In the genomic region with DNA sequence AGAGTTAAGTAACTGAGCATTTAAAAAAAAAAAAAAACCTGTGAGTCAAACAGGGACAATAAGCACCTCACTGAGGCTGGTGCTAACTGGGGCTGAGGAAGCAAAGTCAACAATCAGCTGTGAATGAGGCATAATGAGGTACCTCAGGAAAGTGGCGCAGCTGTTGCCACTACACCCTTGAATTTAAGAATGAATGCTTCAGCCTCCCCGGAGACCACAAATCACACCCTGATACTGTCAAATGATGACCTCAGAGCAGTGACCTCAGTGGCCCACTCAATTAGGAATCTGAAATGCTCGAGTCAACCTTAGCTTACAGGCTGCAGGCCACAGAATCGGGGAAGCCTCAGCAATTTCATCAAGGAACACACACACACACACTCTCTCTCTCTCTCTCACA, we compare ENCODE assay signal across 8 mouse cellular contexts. TPM values are rescaled to one million over a fixed set of nuclear protein-coding genes. Genes with fewer than 3 reads are reported as not detected.
DNase-seq lines count a peak whose midpoint lies in the region; ATAC-seq and TF ChIP-seq lines count a peak whose summit lies in the region.

No protein-coding gene starts in this region.

- no peak for TF ChIP-seq CTCF in gastrocnemius, adult 2 months (IDR thresholded peaks at IDR 0.05)

- H3K36me3 ChIP-seq in embryonic facial prominence, embryonic 10.5 days (replicated peaks): peaks cover 33% of the 10 kb centered on the region
- H3K36me3 ChIP-seq in hindbrain, embryonic 12.5 days: peaks cover 26% of the 10 kb centered on the region
- peaks cover 36% of the 10 kb centered on the region for H3K36me3 ChIP-seq in limb, embryonic 13.5 days

- intact Hi-C loops in gastrocnemius, adult 2 months (cut with DNase I): loop anchor here (2.0 to 10.0 kb wide), 5 partner anchors 47 to 373 kb away; no protein-coding TSS in a partner anchor

- peak overlapping the region; percentile 78 for H3K27ac ChIP-seq in gastrocnemius, adult 2 months
- H3K27ac ChIP-seq in embryonic facial prominence, embryonic 10.5 days (replicated peaks): no peak overlapping the region; the same call in 1 of the 2 replicates
- H3K27ac ChIP-seq in hindbrain, embryonic 12.5 days: peak overlapping the region; percentile 97
- peak overlapping the region; percentile 44; the same call in 1 of the 2 replicates for H3K27ac ChIP-seq in limb, embryonic 13.5 days

- 0 out of 2 replicates have a peak, but pooled peaks have one; percentile 13 for ATAC-seq in hindbrain, embryonic 12.5 days (ENCODE audit: low FRiP score)
- ATAC-seq in limb, embryonic 13.5 days (ENCODE audit: low FRiP score, low read depth): no peak
- peak; percentile 32 for ATAC-seq in neutrophil, adult 5-6 weeks (ENCODE audit: extremely low read depth, insufficient number of reproducible peaks, low FRiP score, poor library complexity, severe bottlenecking)

- no peak for DNase-seq in gastrocnemius, adult 2 months
- no peak for DNase-seq in gastrocnemius, postnatal 4 days (ENCODE audit: low spot score in 2 of 2)
- DNase-seq in embryonic facial prominence, embryonic 10.5 days (ENCODE audit: low spot score): peak; percentile 31
- DNase-seq in spleen, postnatal 14 days (ENCODE audit: low spot score in 2 of 2): no peak
- no peak for DNase-seq in adrenal gland, postnatal 36 days

- H3K4me1 ChIP-seq in embryonic facial prominence, embryonic 10.5 days: peaks cover 38% of the 10 kb centered on the region
- peaks cover 42% of the 10 kb centered on the region for H3K4me1 ChIP-seq in hindbrain, embryonic 12.5 days
- peaks cover 37% of the 10 kb centered on the region for H3K4me1 ChIP-seq in limb, embryonic 13.5 days

- no peaks in the 10 kb centered on the region for H3K9me3 ChIP-seq in embryonic facial prominence, embryonic 10.5 days
- no peaks in the 10 kb centered on the region for H3K9me3 ChIP-seq in hindbrain, embryonic 12.5 days (replicated peaks)
- H3K9me3 ChIP-seq in limb, embryonic 13.5 days: no peaks in the 10 kb centered on the region

- H3K4me2 ChIP-seq in hindbrain, embryonic 12.5 days (replicated peaks): peak overlapping the region; percentile 68
- H3K4me2 ChIP-seq in limb, embryonic 13.5 days (replicated peaks): peak overlapping the region; percentile 78

- H3K4me3 ChIP-seq in gastrocnemius, adult 2 months: peak overlapping the region; percentile 97
- peak overlapping the region; percentile 83 for H3K4me3 ChIP-seq in embryonic facial prominence, embryonic 10.5 days
- peak overlapping the region; percentile 56 for H3K4me3 ChIP-seq in hindbrain, embryonic 12.5 days
- peak overlapping the region; percentile 88 for H3K4me3 ChIP-seq in limb, embryonic 13.5 days

- peak overlapping the region; percentile 94 for H3K9ac ChIP-seq in hindbrain, embryonic 12.5 days
- H3K9ac ChIP-seq in limb, embryonic 13.5 days: peak overlapping the region; percentile 54

- no peaks in the 10 kb centered on the region for H3K27me3 ChIP-seq in embryonic facial prominence, embryonic 10.5 days (replicated peaks; ENCODE audit: low read depth, poor library complexity, severe bottlenecking)
- H3K27me3 ChIP-seq in hindbrain, embryonic 12.5 days: no peaks in the 10 kb centered on the region
- no peaks in the 10 kb centered on the region for H3K27me3 ChIP-seq in limb, embryonic 13.5 days

- 17% methylated on average over 4 of the region's 4 CpGs for WGBS in embryonic facial prominence, embryonic 10.5 days
- WGBS in hindbrain, embryonic 12.5 days: 6% methylated on average over 4 of the region's 4 CpGs
- WGBS in limb, embryonic 13.5 days: 23% methylated on average over 4 of the region's 4 CpGs

RNA-seq across cellular contexts. Expression of a gene that starts 5.0 kb away (rescaled TPM):
- total RNA-seq in gastrocnemius, adult 2 months (2021): 10 to 100 TPM; 10.0 to 17.8 TPM
- 10 to 100 TPM; 38.8 to 43.4 TPM for total RNA-seq in gastrocnemius, postnatal 4 days (2021)
- 33.8 and 43.4 TPM in 2 replicates for polyA plus RNA-seq in embryonic facial prominence, embryonic 10.5 days (2016; fragmentation: Nextera tagmentation; extraction: Ambion mirVana)
- polyA plus RNA-seq in hindbrain, embryonic 12.5 days (2016; fragmentation: Nextera tagmentation; extraction: Ambion mirVana): 107 and 117 TPM in 2 replicates
- 70.2 and 78.3 TPM in 2 replicates for polyA plus RNA-seq in limb, embryonic 13.5 days (2015; fragmentation: Nextera tagmentation; extraction: Ambion mirVana)
- total RNA-seq in neutrophil, adult 5-6 weeks (2017): 34.3 and 39.2 TPM in 2 replicates
- 10 to 100 TPM; 12.4 to 21.2 TPM for total RNA-seq in adrenal gland, postnatal 36 days (2021)
